Mouse (Mus musculus) hindbrain, embryonic 11.5 days (tissue): ENCODE measurements at regions not wholly inside any gene's neighbourhood (a gene's known extent, or its start where the extent isn't known, plus 50 kb on each side); places are given as distances from the start of the nearest gene placed in this dataset.

Experiments used
- ATAC-seq: fragments of 200-750 bp; cut with Nextera tagmentation; 2 replicates; pipeline ENCODE4 v1.8.0; 2017; ENCODE audit warnings: mild to moderate bottlenecking, moderate TSS enrichment, moderate library complexity; ENCODE audit not compliant: low FRiP score
- DNase-seq: peaks from one replicate; pipeline ENCODE4 v3.0.0-alpha.2; 2015; ENCODE audit warnings: low spot score
- H3K27ac ChIP-seq: fragments of 300-500 bp; sonication (generic); 2 replicates; pipeline ENCODE4 v1.5.1; 2014; ENCODE audit warnings: mild to moderate bottlenecking, low read depth, low read length
- H3K27me3 ChIP-seq: fragments of 300-500 bp; sonication (generic); 2 replicates; pipeline ENCODE4 v1.6.1; 2014; ENCODE audit warnings: mild to moderate bottlenecking, low read length, moderate library complexity, mixed read lengths; ENCODE audit not compliant: control insufficient read depth, insufficient read depth
- H3K36me3 ChIP-seq: fragments of 300-500 bp; sonication (generic); 2 replicates; pipeline ENCODE4 v1.6.1; 2014; ENCODE audit warnings: mild to moderate bottlenecking, low read length, moderate library complexity, mixed read lengths; ENCODE audit not compliant: control insufficient read depth, insufficient read depth
- H3K4me1 ChIP-seq: fragments of 300-500 bp; sonication (generic); replicated peaks from 2 replicates; pipeline ENCODE4 v1.6.1; 2014; ENCODE audit warnings: low read length, mixed read lengths; ENCODE audit not compliant: control insufficient read depth, insufficient read depth
- H3K4me2 ChIP-seq: fragments of 300-500 bp; sonication (generic); replicated peaks from 2 replicates; pipeline ENCODE4 v1.6.1; 2014; ENCODE audit warnings: mild to moderate bottlenecking, low read depth, low read length
- H3K4me3 ChIP-seq: fragments of 300-500 bp; sonication (generic); 2 replicates; pipeline ENCODE4 v1.5.1; 2014; ENCODE audit warnings: low read depth, low read length
- H3K9ac ChIP-seq: fragments of 300-500 bp; sonication (generic); 2 replicates; pipeline ENCODE4 v1.6.1; 2014; ENCODE audit warnings: low read depth, low read length
- H3K9me3 ChIP-seq: fragments of 300-500 bp; sonication (generic); 2 replicates; pipeline ENCODE4 v1.6.1; 2016; ENCODE audit warnings: low read length; ENCODE audit not compliant: control insufficient read depth
- WGBS: fragments of 180-500 bp; shearing (Covaris S2); extraction: QIAGEN DNeasy Blood & Tissue Kit; methylation state at CpG from one replicate; pipeline ENCODE4 v1.1.7; 2014; 5-methylcytosine and 5-hydroxymethylcytosine counted together

DNA sequence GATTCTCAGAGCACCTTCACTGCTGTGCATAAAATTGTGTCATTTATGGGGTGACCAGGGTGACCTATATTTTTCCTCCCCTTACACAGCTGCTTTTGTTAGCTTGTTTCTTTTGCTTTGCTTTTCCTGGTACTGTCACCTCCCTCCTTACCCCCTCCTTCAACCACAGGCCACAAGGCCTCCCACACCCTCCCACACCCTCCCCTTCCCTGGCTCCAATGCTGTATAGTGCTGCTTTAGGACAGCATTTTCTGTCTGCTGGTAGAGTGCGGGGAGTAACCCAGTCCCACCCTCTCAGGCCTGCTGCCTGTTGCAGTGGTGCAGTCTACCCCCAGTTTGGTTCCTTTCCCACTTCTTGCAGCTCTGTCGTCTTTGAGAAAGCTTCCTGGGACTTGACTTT, 209.5 kb downstream of the Dcdc2c start:
- ATAC-seq: no peak
- no peak overlapping the region for H3K9ac ChIP-seq
- no peaks in the 10 kb centered on the region for H3K4me1 ChIP-seq
- H3K4me3 ChIP-seq: no peak overlapping the region
- no peak overlapping the region for H3K4me2 ChIP-seq
- no peaks in the 10 kb centered on the region for H3K27me3 ChIP-seq
- H3K27ac ChIP-seq: no peak overlapping the region
- 78% methylated on average over 2 of the region's 2 CpGs for WGBS
- no peaks in the 10 kb centered on the region for H3K9me3 ChIP-seq
- DNase-seq: no peak
- no peaks in the 10 kb centered on the region for H3K36me3 ChIP-seq

GRCm38 (mm10) chr12:28332591-28332990, 219.6 kb downstream of the Dcdc2c start:
- Histone ChIP-seq H3K27ac (no peak overlapping the region), H3K9me3 (no peaks in the 10 kb centered on the region), H3K9ac (no peak overlapping the region), H3K4me3 (no peak overlapping the region), H3K4me2 (no peak overlapping the region), H3K4me1 (no peaks in the 10 kb centered on the region), H3K27me3 (no peaks in the 10 kb centered on the region), H3K36me3 (no peaks in the 10 kb centered on the region)
- no peak for ATAC-seq
- DNase-seq: no peak
- 42% methylated on average over 5 of the region's 5 CpGs for WGBS

DNA sequence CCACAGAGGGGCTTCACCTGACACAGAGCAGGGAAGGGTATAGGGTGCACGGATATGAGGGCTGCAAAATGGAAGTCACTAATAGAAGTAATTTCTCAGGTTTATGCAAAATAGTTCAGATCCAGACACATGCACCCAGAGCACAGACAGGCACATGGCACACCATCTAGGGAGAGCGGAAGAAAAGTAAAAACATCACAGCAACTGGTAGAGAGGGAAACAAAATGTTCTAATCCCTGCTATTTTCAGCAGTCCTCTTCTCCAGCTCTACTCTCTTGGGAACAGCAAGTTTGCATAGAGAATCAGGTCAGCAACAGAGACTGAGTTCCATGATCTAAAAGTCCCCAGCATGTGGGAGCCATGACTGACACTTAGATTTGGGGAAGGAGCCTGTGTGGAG, 220.4 kb downstream of the Dcdc2c start:
- no peak for DNase-seq
- no peak overlapping the region for H3K27ac ChIP-seq
- no peak overlapping the region for H3K4me3 ChIP-seq
- no peaks in the 10 kb centered on the region for H3K4me1 ChIP-seq
- H3K9ac ChIP-seq: no peak overlapping the region
- no peaks in the 10 kb centered on the region for H3K27me3 ChIP-seq
- 72% methylated on average over 2 of the region's 2 CpGs for WGBS
- no peaks in the 10 kb centered on the region for H3K36me3 ChIP-seq
- no peaks in the 10 kb centered on the region for H3K9me3 ChIP-seq
- H3K4me2 ChIP-seq: no peak overlapping the region
- no peak for ATAC-seq

DNA sequence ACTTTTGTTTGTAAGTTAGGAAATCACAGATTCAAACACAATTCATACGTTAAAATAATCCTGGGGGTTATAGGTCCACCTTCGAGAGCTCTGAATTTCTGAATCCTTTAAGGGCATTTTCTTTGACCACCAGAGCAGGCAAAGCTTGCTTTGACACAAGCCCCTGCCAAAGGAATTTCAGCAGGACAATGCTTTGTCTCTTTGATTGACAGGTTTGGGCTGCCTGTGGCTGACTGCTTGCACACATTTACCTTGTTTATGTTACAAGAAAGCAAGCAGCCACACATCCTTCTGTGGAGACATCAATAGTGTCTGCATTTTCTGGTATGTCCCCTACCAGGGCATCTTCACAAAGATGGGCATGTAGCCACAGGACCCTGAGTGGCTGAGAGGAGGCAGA, 228.5 kb downstream of the Dcdc2c start:
- no peak overlapping the region for H3K4me2 ChIP-seq
- no peaks in the 10 kb centered on the region for H3K4me1 ChIP-seq
- H3K4me3 ChIP-seq: no peak overlapping the region
- no peak overlapping the region for H3K27ac ChIP-seq
- DNase-seq: no peak
- WGBS: 34% methylated on average over 2 of the region's 2 CpGs
- H3K9ac ChIP-seq: no peak overlapping the region
- H3K27me3 ChIP-seq: no peaks in the 10 kb centered on the region
- H3K36me3 ChIP-seq: no peaks in the 10 kb centered on the region
- H3K9me3 ChIP-seq: no peaks in the 10 kb centered on the region
- ATAC-seq: no peak

DNA sequence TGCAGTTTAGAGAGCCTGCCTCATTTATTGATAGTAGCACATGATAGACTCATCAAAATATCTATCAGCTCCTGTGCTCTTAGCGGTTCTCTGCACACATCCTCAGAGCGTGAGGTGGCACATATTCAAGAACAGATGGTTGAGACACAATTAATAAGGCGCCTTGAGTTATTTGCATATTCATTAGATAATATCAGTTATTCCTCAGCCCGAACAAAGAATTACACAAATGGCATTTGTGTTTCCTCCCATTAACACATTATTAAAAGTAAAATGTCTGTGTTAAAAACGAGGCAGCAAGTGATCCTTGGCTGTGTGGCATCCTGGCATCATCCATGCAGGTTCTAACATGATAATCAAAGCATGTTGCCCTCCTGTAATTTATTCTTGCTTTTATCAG, 243.0 kb downstream of the Dcdc2c start:
- DNase-seq (no peak), ATAC-seq (no peak)
- 81% methylated on average over 5 of the region's 5 CpGs for WGBS
- H3K4me3 ChIP-seq: no peak overlapping the region
- H3K27me3 ChIP-seq: no peaks in the 10 kb centered on the region
- no peaks in the 10 kb centered on the region for H3K4me1 ChIP-seq
- H3K4me2 ChIP-seq: no peak overlapping the region
- no peaks in the 10 kb centered on the region for H3K36me3 ChIP-seq
- H3K9ac ChIP-seq: no peak overlapping the region
- no peak overlapping the region for H3K27ac ChIP-seq
- H3K9me3 ChIP-seq: no peaks in the 10 kb centered on the region

DNA sequence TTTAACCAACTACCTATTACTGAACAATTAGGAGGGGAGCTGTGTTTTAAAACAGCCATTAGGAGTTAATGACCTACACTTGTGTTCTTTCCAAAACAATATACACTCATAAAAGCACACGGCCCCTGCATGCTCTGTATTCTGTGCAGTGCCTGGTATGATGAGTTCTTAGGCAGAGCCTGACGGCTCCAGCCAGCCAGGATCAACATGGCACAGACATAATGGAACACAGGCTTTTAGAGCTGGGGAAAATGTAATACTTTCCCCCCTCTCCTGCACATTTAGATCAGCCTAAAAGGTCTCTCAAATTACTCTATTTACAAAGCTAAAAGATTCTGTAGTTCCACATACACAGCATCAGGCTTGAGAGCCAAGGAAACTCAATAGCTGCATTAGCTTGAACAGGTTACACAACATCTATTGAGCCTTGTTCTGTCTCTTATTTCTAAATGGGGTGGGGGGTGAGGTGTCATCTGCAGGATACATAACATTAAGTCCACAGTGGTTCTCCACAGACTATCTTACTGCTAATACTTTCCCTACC, 250.1 kb downstream of the Dcdc2c start:
- Histone ChIP-seq H3K27ac (no peak overlapping the region), H3K4me2 (no peak overlapping the region), H3K36me3 (no peaks in the 10 kb centered on the region), H3K9me3 (no peaks in the 10 kb centered on the region), H3K27me3 (no peaks in the 10 kb centered on the region), H3K4me1 (no peaks in the 10 kb centered on the region), H3K9ac (no peak overlapping the region), H3K4me3 (no peak overlapping the region)
- no peak for DNase-seq
- no peak for ATAC-seq
- WGBS: 81% methylated on average over 2 of the region's 2 CpGs

DNA sequence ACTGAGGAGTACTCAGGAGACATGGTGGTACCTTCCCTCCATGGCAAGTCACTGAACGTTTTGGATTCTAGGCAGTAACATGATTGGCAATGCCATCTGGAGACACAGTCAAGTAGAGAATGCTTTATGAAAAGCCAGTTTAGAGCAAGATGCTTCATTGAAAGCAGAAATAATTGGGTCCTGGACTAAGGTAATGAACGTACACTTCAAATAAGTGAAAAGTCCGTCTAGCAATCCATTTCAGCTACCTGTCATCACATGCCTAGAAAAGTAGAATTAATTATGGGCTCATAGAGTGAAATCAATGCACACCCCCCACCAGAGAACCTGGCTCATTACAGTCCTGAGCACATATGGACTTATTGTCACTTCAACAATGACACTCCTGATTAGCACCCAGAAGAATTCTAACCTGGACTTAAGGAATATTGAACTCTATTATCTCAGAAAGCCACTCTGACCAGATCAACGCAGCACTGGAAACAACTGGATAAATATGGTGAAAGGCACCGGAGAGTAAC, 263.8 kb downstream of the Dcdc2c start:
- Histone ChIP-seq H3K36me3 (no peaks in the 10 kb centered on the region), H3K9me3 (no peaks in the 10 kb centered on the region), H3K27me3 (no peaks in the 10 kb centered on the region), H3K9ac (no peak overlapping the region), H3K4me3 (no peak overlapping the region), H3K4me2 (no peak overlapping the region), H3K27ac (no peak overlapping the region), H3K4me1 (no peaks in the 10 kb centered on the region)
- ATAC-seq (no peak), DNase-seq (no peak)
- WGBS: 83% methylated on average over 5 of the region's 5 CpGs

DNA sequence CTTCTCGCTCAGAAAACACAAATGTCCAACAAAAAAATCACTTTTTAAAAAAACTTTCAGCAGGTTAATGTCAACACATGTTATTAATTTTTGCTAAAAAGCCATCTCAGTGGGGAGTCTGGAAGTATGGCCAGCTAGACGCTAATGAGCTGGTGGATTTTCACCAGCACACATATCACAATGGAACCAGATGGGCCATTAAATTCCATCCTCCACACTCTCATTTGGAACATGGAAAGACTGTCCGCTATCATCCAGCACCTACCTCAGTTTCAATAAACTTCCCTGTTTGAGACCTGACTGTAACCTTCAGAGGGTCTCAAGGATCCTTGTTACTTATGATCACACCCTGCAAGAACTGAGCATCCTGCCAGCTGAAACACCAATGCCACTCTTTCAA, 296.7 kb downstream of the Dcdc2c start:
- Histone ChIP-seq H3K27ac (no peak overlapping the region), H3K36me3 (no peaks in the 10 kb centered on the region), H3K9ac (no peak overlapping the region), H3K4me2 (no peak overlapping the region), H3K9me3 (no peaks in the 10 kb centered on the region), H3K4me1 (no peaks in the 10 kb centered on the region), H3K27me3 (no peaks in the 10 kb centered on the region), H3K4me3 (no peak overlapping the region)
- no peak for ATAC-seq
- 67% methylated on average over 3 of the region's 3 CpGs for WGBS
- no peak for DNase-seq

- no peak overlapping the region for H3K4me2 ChIP-seq
- WGBS: 89% methylated on average over 1 of the region's 1 CpGs
- H3K27ac ChIP-seq: no peak overlapping the region
- H3K4me1 ChIP-seq: no peaks in the 10 kb centered on the region
- no peak overlapping the region for H3K9ac ChIP-seq
- no peaks in the 10 kb centered on the region for H3K27me3 ChIP-seq
- H3K9me3 ChIP-seq: no peaks in the 10 kb centered on the region
- no peak for ATAC-seq
- H3K36me3 ChIP-seq: no peaks in the 10 kb centered on the region
- H3K4me3 ChIP-seq: no peak overlapping the region
- no peak for DNase-seq
Observed at GRCm38 (mm10) chr12:28250526-28250925, 301.7 kb downstream of the Dcdc2c start.
